11 mouse cellular contexts compared by ENCODE assay signal in genomic region chr12:54874711-54875110, GRCm38 (mm10). TPM values are rescaled to one million over a fixed set of nuclear protein-coding genes. Genes with fewer than 3 reads are reported as not detected.
DNase-seq lines count a peak whose midpoint lies in the region; ATAC-seq and TF ChIP-seq lines count a peak whose summit lies in the region.
"Had no signal": no experiment of that assay in that cellular context is flagged by ENCODE, and none has a peak within 500 bp of the region (broad histone marks: within the 10 kb centered on the region; RNA-seq: fewer than 3 reads in every experiment).

No protein-coding gene starts in this region.

- H3K27ac ChIP-seq in kidney, adult 2 months (ENCODE audit: insufficient read depth, low read depth, low read length): no peak overlapping the region
- no peak overlapping the region for H3K27ac ChIP-seq in intestine, embryonic 15.5 days
- H3K27ac ChIP-seq: liver, embryonic 14.5 days had no signal

- H3K4me3 ChIP-seq in kidney, adult 2 months (ENCODE audit: insufficient read depth, low read depth, low read length): no peak overlapping the region
- H3K4me3 ChIP-seq in intestine, embryonic 15.5 days (replicated peaks): no peak overlapping the region
- H3K4me3 ChIP-seq in myocyte: no peak overlapping the region

- WGBS in kidney, adult 2 months: 57% methylated on average over 6 of the region's 6 CpGs
- 70% methylated on average over 6 of the region's 6 CpGs for WGBS in intestine, embryonic 15.5 days

- no peak overlapping the region for H3ac ChIP-seq in myocyte (ENCODE audit: control insufficient read depth, insufficient read length)

- no peaks in the 10 kb centered on the region for H3K9me3 ChIP-seq in intestine, embryonic 15.5 days

- H3K79me2 ChIP-seq in myocyte (ENCODE audit: control insufficient read depth, insufficient read depth): no peaks in the 10 kb centered on the region

- no peak for TF ChIP-seq POLR2A in kidney, adult 2 months (IDR thresholded peaks at IDR 0.05; ENCODE audit: low read depth, low read length)
- TF ChIP-seq POLR2A in myocyte (IDR thresholded peaks at IDR 0.05; ENCODE audit: insufficient read length, low read depth): no peak

- no peak overlapping the region for H3K4me2 ChIP-seq in intestine, embryonic 15.5 days (replicated peaks)
- peak overlapping the region; percentile 59 for H3K4me2 ChIP-seq in myocyte (ENCODE audit: low read depth)

- H3K9ac ChIP-seq in intestine, embryonic 15.5 days: no peak overlapping the region
- H3K9ac ChIP-seq: liver, embryonic 14.5 days had no signal

- no peaks in the 10 kb centered on the region for H3K36me3 ChIP-seq in kidney, adult 2 months (ENCODE audit: control insufficient read depth, insufficient read depth, low read length)
- H3K36me3 ChIP-seq in intestine, embryonic 15.5 days: no peaks in the 10 kb centered on the region
- no peaks in the 10 kb centered on the region for H3K36me3 ChIP-seq in myocyte (ENCODE audit: control insufficient read depth, insufficient read depth)

- no peaks in the 10 kb centered on the region for H3K4me1 ChIP-seq in kidney, adult 2 months (ENCODE audit: control insufficient read depth, insufficient read depth, low read length)
- H3K4me1 ChIP-seq in intestine, embryonic 15.5 days (replicated peaks): no peaks in the 10 kb centered on the region

- no peak for TF ChIP-seq CTCF in kidney, adult 2 months (conservative IDR thresholded peaks at IDR 0.05; ENCODE audit: insufficient read depth, insufficient read length, low read depth, low read length)

- peak; percentile 53 for ATAC-seq in intestine, embryonic 15.5 days
- no peak for ATAC-seq in monocyte, adult 5-6 weeks (replicated peaks; ENCODE audit: insufficient number of reproducible peaks, low FRiP score, low TSS enrichment, poor library complexity, severe bottlenecking)

- DNase-seq in kidney, adult 2 months: peak; percentile 24
- DNase-seq in kidney, adult 18-20 months: no peak
- DNase-seq in heart, adult 11 months: peak; percentile 93
- no peak for DNase-seq in urinary bladder, postnatal 4 days (ENCODE audit: low spot score in 2 of 2)
- no peak for DNase-seq in adrenal gland, adult 8-10 months
- DNase-seq: cerebellum, postnatal 10 days; kidney, postnatal 14 days had no signal

- H3K27me3 ChIP-seq in kidney, adult 2 months (replicated peaks; ENCODE audit: control insufficient read depth, insufficient read depth, low read length): no peaks in the 10 kb centered on the region
- H3K27me3 ChIP-seq in intestine, embryonic 15.5 days (replicated peaks): no peaks in the 10 kb centered on the region
- no peaks in the 10 kb centered on the region for H3K27me3 ChIP-seq in myocyte (ENCODE audit: control insufficient read depth, insufficient read depth, insufficient read length)

TF ChIP-seq in myocyte, 11 proteins besides CTCF, POLR2A, EP300 and RAD21:
- peak; percentile 26 for TF ChIP-seq POLR2AphosphoS2 (IDR thresholded peaks at IDR 0.05; ENCODE audit: insufficient read length, low read depth)
- TF ChIP-seq MYOG (IDR thresholded peaks at IDR 0.05; ENCODE audit: control insufficient read depth in 1 of 3, insufficient read depth in 1 of 3, insufficient read length in 2 of 3, low read depth in 2 of 3): peak; percentile 24 to 69 (median 37)
- TF ChIP-seq CEBPB (IDR thresholded peaks at IDR 0.05; ENCODE audit: insufficient read depth, poor library complexity, severe bottlenecking): no peak
- TF ChIP-seq TCF3 (IDR thresholded peaks at IDR 0.05; ENCODE audit: insufficient read length, low read depth): no peak
- TF ChIP-seq USF1 (IDR thresholded peaks at IDR 0.05; ENCODE audit: low read depth): peak; percentile 95
- peak in 2 of 3 experiments; percentile 63 to 70 for TF ChIP-seq MYOD1 (IDR thresholded peaks at IDR 0.05; ENCODE audit: control insufficient read depth in 1 of 3, insufficient read length in 2 of 3, low read depth in 2 of 3)
TF ChIP-seq in myocyte: peak in this region for 4.

RNA-seq across cellular contexts. Expression of gene Cfl2, which starts 12.0 kb away (rescaled TPM):
- polyA plus RNA-seq in kidney, adult 2 months (2012; rRNA removed): 18.4 and 39.0 TPM in 2 replicates
- 157 and 174 TPM in 2 replicates for polyA plus RNA-seq in intestine, embryonic 15.5 days (2015; fragmentation: Nextera tagmentation; extraction: Ambion mirVana)
- 120 TPM for polyA plus RNA-seq in myocyte (2012; fragmentation: generic; extraction: Trizol)
- 33.1 to 51.3 TPM (median 43.5 TPM) in 3 replicates for total RNA-seq in monocyte, adult 5-6 weeks (2017)
- total RNA-seq in adrenal gland, adult 8-10 months (2022): 100 to 1,000 TPM; 123 to 143 (median 139) TPM

Comparison
In these comparisons a context has a peak if more than half of its experiments do, and no peak if none do; other contexts are left out.
1. DNase-seq: peak in kidney, adult 2 months (single experiment) and heart, adult 11 months (single experiment); none in kidney, adult 18-20 months (single experiment), urinary bladder, postnatal 4 days (0 of 2) and adrenal gland, adult 8-10 months (single experiment).